Mouse (Mus musculus) urinary bladder, postnatal 25 days (tissue): ENCODE data around the gene Dnmt1.

Source experiments
- DNase-seq: peaks from one replicate; pipeline ENCODE4 v3.0.0; 2022; ENCODE audit warnings: low spot score

Gene Dnmt1

GRCm38 (mm10) chr9:20879097-20879792, 80.4 kb downstream of the Dnmt1 start, which contains the start of gene Angptl6:
TSS of gene Angptl6 (minus strand) at chr9:20879727.
- DNase-seq, result peak; percentile 7

GRCm38 (mm10) chr9:20878710-20879065, 81.0 kb downstream of the Dnmt1 start:
- no peak for DNase-seq

- peak; percentile 100 for DNase-seq
Observed at GRCm38 (mm10) chr9:20878041-20878709, 81.5 kb downstream of the Dnmt1 start.

- no peak for DNase-seq
Observed at GRCm38 (mm10) chr9:20877118-20878040, 82.3 kb downstream of the Dnmt1 start.

- DNase-seq, result no peak
Observed at GRCm38 (mm10) chr9:20876318-20877117, 83.2 kb downstream of the Dnmt1 start.

GRCm38 (mm10) chr9:20875021-20875790, 84.5 kb downstream of the Dnmt1 start:
- no peak for DNase-seq

GRCm38 (mm10) chr9:20873521-20873920, 86.2 kb downstream of the Dnmt1 start:
- no peak for DNase-seq

GRCm38 (mm10) chr9:20872991-20873390, 86.7 kb downstream of the Dnmt1 start:
- no peak for DNase-seq

GRCm38 (mm10) chr9:20870211-20871173, 89.2 kb downstream of the Dnmt1 start:
- no peak for DNase-seq

- DNase-seq, result no peak
Observed at GRCm38 (mm10) chr9:20869246-20869645, 90.4 kb downstream of the Dnmt1 start.

- peak; percentile 46 for DNase-seq
Observed at GRCm38 (mm10) chr9:20868448-20869001, 91.2 kb downstream of the Dnmt1 start, which contains the start of gene A230050P20Rik. TSS of gene A230050P20Rik (plus strand) at chr9:20868642.

GRCm38 (mm10) chr9:20866879-20867278, 92.8 kb downstream of the Dnmt1 start:
- DNase-seq, result no peak

- no peak for DNase-seq
Observed at GRCm38 (mm10) chr9:20862225-20862624, 97.5 kb downstream of the Dnmt1 start.

- no peak for DNase-seq
Observed at GRCm38 (mm10) chr9:20861821-20862220, 97.9 kb downstream of the Dnmt1 start.

- DNase-seq, result no peak
Observed at GRCm38 (mm10) chr9:20859926-20860325, 99.8 kb downstream of the Dnmt1 start.
